Mouse (Mus musculus) heart, postnatal 25 days (tissue): ENCODE data around the gene Olfr97. TPM values are rescaled to one million over a fixed set of nuclear protein-coding genes. Genes with fewer than 3 reads are reported as not detected.

Experiments used
- DNase-seq: peaks from one replicate; pipeline ENCODE4 v3.0.0; 2022; ENCODE audit warnings: low spot score
- intact Hi-C: fragments of 180-260 bp; cut with DNase I; formaldehyde crosslinking; loops from one replicate; pipeline ENCODE4 v1.15.1; 2025
- total RNA-seq, 2 experiments: library from RNA; stranded (reverse); gene quantifications; 2 replicates each; pipeline ENCODE4 v1.2.3; 2021

The Olfr97 gene
- total RNA-seq, 2 experiments from 2014 or later, result not detected

DNA sequence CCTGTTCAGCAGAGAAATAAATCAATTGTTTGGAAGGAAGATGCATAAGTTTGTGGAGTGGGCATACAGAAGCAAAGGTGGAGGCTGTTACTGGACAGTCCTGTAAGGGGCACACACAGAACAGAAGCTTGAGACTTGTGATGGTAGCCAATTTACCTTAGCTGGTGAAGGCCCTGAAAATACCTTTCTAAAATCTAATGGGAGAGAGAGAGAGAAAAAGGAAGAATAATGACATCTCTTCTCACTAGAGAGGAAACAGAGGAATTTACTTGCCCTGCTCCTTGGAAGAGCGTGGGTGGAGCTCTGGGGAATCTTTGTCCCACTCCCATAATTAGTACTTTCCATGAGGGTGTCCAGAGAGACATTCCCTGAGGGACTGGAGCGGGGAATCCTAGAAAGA is 36.2 kb downstream of the Olfr97 start, which contains the start of gene Olfr94:
Gene Olfr94 (minus strand): TSS at position 101 of the 400 bp plus-strand sequence.
- intact Hi-C loops, result loop anchor here (5.0 kb wide), 1 partner anchor 309 kb away; the partner anchor contains the start of gene Trim40
- no peak for DNase-seq

DNA sequence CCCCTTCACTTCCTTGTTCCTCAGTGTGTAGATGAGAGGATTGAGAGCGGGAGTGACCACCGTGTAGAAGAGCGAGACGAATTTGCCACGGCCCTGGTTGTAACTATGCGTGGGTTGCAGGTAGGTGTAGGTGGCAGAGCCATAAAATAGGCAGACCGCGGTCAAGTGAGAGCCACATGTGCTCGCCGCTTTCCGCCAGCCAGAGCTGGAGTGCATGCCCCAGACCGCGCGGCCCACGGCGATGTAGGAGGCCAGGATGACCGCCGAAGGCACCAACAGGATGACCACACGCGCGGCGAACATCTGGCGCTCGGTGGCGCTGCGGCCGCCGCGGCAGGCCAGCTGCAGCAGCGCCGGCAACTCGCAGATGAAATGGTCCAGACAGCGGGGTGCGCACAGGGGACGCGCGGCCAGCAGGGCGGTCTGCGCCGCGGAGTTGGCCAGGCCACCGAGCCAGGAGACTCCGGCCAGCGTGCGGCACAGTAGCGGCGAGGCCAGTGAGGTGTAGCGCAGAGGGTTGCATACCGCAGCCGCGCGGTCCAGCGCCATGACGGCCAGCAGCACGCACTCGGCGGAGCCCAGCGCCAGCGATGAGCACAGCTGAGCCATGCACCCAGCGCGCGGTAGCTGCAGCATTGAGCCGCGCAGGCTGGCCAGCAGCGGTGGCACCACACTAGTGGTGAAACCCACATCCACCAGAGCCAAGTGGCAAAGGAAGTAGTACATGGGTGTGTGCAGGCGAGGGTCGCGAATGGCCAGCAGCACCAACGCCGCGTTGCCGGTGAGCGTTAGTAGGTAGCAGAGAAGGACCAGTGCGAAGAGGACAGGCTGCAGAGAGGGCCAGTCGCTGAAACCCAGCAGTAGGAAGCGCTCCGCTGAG is 40.0 kb downstream of the Olfr97 start:
- intact Hi-C loops, result no loop called here
- no peak for DNase-seq

DNA sequence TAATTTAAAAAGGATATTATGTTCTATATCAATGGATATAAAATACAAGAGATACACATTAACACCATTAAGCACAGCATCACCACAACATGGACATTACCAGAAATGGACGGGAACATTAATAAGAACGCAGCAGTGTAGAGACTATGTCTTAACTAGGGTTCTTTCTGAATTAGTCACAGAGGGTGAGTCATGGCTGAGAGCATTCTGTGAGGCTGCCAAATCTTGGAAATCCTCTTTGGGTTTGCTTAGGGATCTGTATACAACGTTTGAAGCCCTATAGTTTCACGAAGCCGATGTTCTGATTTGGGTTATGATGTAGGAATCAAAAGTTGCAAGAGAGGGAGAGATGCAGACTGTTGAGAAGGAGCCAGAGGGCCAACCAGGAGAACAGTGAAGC is 42.3 kb downstream of the Olfr97 start:
- intact Hi-C loops, result no loop called here
- DNase-seq, result no peak

DNA sequence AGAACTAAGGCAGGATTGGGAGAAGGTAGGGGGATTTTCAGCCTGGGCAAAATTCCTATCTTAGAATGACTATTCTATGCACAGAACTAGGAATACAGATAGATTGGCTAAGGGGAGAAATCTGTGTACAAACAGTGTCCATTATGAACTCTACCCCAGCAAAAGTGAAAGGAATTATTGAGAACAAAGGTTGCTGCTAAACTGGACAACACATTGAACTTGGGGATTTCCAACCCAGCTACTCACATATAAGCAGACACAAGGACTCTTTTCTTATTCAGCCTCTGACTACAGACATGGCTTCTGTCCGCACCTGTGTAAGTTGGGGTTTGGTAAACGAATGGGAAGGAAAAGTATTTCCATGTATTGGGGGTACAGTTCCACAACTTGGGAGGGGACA is 43.5 kb downstream of the Olfr97 start, which contains the start of gene Ubd:
Gene Ubd (plus strand): TSS at position 237 of the 400 bp plus-strand sequence.
- intact Hi-C loops, result no loop called here
- DNase-seq, result no peak

DNA sequence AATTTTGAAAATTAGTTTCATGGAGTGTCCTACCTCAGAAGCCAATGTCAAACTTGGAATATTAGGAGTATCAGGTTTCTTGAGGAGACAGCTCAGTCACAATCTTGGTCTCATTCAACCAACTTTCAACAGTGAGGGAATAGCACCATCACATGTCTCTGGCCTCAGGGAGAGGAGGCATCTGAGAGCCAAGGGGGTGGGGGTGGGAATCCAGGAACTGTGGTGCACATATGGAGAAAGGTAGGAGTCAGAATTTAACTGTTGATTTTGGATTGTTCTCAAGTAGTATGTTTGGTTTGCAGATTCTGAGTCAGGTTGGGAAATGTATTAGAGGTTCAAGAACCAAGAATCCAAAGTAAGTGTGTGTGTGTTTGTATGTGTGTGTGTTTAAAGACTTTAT is 44.1 kb downstream of the Olfr97 start:
- no peak for DNase-seq
- intact Hi-C loops, result no loop called here

DNA sequence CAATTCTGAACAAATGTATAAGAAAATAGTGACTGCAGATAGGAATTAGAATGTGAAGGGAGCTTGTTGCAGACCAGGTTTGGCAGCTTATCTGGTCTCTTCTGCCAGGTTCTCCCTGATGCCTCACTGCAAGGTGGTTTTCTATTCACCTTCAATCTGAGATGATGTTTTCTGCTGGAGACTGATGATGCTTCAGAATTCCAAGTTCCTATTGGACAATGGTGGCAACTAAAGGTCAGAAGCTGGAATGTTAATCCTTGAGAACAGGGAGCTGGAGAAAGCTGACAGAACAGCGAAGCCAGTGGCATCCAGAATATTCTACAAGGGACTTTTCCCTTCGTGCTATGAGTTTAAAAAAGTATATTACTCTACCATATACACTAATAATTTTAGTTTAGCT is 46.4 kb downstream of the Olfr97 start:
- DNase-seq, result no peak
- intact Hi-C loops, result no loop called here

DNA sequence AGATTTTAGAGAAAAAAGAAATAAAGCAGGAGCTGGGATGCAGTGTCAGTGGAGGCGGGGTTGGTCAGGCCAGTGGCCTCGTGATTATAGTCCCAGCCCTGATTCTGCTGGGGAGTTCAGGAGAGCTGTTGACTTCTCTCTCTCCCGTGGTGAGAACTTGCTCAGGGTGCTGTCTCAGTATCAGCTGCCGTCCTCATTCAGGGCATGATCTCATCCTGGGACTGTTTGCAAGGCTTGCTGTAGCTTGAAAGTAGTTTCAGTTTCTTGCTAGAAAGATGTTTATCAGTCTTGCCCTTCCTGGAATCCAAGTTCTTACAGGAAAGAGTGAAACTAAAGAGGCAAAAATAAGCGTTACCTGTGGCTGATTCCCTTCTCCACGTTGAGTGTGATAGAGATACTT is 51.7 kb downstream of the Olfr97 start:
- DNase-seq, result no peak
- intact Hi-C loops, result no loop called here

Other genes starting within 250 kb of the Olfr97 start
- gene H2-M5, start 247.8 kb downstream of the Olfr97 start, total RNA-seq, result not detected
- 1 to 10 TPM; 1.6 to 2.9 TPM for gene Zfp57, start 236.2 kb downstream of the Olfr97 start, total RNA-seq
- gene Mog, start 213.9 kb downstream of the Olfr97 start, total RNA-seq, result not detected
- gene Gabbr1, start 191.4 kb downstream of the Olfr97 start, total RNA-seq, result 1 to 10 TPM; 6.9 to 7.4 TPM
- gene Olfr90, start 148.8 kb downstream of the Olfr97 start, total RNA-seq, result not detected
- not detected for gene Olfr91, start 139.1 kb downstream of the Olfr97 start, total RNA-seq
- not detected for gene Olfr92, start 117.2 kb downstream of the Olfr97 start, total RNA-seq
- not detected for gene Olfr93, start 75.8 kb downstream of the Olfr97 start, total RNA-seq
- not detected for gene Ubd, start 43.4 kb downstream of the Olfr97 start, total RNA-seq
- not detected for gene Olfr94, start 36.3 kb downstream of the Olfr97 start, total RNA-seq
- not detected for gene Olfr95, start 24.2 kb downstream of the Olfr97 start, total RNA-seq
- not detected for gene Olfr96, start 17.2 kb downstream of the Olfr97 start, total RNA-seq
- gene Olfr98, start 26.4 kb upstream of the Olfr97 start, total RNA-seq, result not detected
- gene H2-M3, start 32.9 kb upstream of the Olfr97 start, total RNA-seq, result 1 to 10 TPM; 3.0 to 3.2 TPM
- not detected for gene Olfr99, start 46.1 kb upstream of the Olfr97 start, total RNA-seq
- not detected for gene Olfr101, start 67.0 kb upstream of the Olfr97 start, total RNA-seq
- not detected for gene Olfr102, start 79.7 kb upstream of the Olfr97 start, total RNA-seq
- not detected for gene Olfr103, start 102.4 kb upstream of the Olfr97 start, total RNA-seq
- not detected for gene Olfr104-ps, start 122.3 kb upstream of the Olfr97 start, total RNA-seq
- not detected for gene Olfr105-ps, start 141.7 kb upstream of the Olfr97 start, total RNA-seq
- gene Olfr106-ps, start 153.1 kb upstream of the Olfr97 start, total RNA-seq, result not detected
- not detected for gene Olfr107, start 161.9 kb upstream of the Olfr97 start, total RNA-seq
- gene Olfr108, start 208.2 kb upstream of the Olfr97 start, total RNA-seq, result not detected
- not detected for gene Olfr109, start 221.6 kb upstream of the Olfr97 start, total RNA-seq
- gene H2-M2, start 246.2 kb upstream of the Olfr97 start, total RNA-seq, result not detected